Mouse (Mus musculus) heart, postnatal 25 days (tissue): ENCODE data around the gene Invs. TPM values are rescaled to one million over a fixed set of nuclear protein-coding genes. Genes with fewer than 3 reads are reported as not detected.
"Not testable (repeated sequence)": the region's sequence is repeated elsewhere in the genome, so short reads cannot be mapped to it uniquely, and the experiment has no call there.

Experiments used
- DNase-seq: peaks from one replicate; pipeline ENCODE4 v3.0.0; 2022; ENCODE audit warnings: low spot score
- intact Hi-C: fragments of 180-260 bp; cut with DNase I; formaldehyde crosslinking; loops from one replicate; pipeline ENCODE4 v1.15.1; 2025
- total RNA-seq, 2 experiments: library from RNA; stranded (reverse); gene quantifications; 2 replicates each; pipeline ENCODE4 v1.2.3; 2021

Gene Invs
- total RNA-seq, 2 experiments from 2014 or later: 3.3 to 3.9 TPM

DNA sequence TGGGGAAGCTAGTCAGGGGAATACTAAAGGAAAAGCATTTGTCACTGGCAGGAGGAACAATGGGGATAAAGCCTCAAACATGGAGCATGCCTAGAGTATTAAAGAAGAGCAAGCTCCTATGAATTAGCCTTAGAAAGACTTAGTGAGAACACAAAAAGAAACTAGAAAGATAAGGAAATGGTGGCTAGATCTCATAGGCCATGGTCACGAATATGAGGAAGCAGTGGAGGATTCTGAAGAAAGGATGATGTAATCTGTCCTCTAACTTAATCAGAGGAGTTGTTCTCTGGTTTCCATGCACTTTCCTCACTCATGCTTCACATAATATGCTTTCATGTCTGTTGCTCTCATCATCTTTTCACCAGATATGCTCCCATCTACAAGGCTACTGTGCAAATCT is 42.5 kb downstream of the Invs start:
- intact Hi-C loops: no loop called here
- DNase-seq: no peak

DNA sequence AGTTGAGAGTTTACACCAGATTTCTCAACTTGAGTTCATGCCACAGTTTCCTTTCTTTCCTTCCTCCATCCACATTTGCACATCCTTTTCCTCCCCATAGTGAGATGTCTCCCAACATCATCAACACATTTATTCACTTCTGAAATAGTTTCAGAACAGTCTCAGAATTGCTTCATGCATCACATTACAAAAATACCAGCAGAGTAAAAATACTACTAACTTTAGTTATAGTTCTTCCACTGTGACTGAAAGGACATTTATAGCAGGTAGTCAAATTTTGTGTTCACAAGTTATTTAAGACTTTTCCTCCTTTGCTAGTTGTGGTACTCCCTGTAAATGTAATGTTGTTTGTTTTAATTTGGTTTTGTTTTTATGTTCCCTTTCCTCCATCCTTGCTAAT is 47.6 kb downstream of the Invs start:
- DNase-seq: no peak
- intact Hi-C loops: no loop called here

DNA sequence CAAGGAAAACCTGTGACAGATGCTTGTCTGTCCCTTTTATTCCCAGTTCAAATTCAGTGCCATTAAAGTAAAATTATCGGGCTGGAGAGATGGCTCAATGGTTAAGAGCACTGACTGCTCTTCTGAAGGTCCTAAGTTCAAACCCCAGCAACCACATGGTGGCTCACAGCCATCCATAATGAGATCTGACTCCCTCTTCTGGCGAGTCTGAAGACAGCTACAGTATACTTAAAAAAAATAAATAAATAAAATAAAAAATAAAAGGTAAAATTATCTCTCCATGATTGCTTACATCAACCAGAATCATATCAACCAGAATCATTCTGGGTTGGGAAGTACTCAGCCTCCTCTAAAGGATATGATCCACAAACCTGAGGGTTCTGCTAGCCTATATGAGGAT is 48.5 kb downstream of the Invs start:
- intact Hi-C loops: no loop called here
- no peak for DNase-seq

DNA sequence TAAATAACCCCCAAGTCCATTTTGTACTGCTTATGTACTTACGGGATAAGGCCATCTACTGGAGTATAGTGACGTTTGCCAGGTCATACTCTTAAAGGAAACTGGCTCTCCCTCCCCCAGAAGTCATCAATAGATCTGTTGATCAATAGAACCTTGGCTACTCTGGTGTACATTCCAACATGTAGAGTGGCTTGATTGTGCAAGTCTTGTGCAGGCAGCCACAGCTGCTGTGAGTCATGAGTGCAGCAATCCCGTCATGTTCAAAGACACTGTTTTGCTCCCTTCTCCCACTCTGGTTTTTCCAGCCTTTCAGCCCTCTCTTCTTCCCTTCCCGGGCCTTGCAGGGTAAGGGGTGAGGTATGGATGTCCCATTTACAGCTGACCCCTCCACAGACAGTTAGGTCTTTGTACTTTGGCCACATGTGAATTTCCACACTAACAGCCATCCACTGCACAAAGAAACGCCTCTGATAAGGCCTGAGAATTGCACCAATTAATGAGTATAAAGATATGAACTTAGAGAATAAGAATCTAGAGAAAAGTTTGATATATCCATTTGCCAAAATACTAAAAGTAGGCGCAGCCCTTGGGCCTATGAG is 53.0 kb downstream of the Invs start:
- DNase-seq: no peak
- intact Hi-C loops: no loop called here

DNA sequence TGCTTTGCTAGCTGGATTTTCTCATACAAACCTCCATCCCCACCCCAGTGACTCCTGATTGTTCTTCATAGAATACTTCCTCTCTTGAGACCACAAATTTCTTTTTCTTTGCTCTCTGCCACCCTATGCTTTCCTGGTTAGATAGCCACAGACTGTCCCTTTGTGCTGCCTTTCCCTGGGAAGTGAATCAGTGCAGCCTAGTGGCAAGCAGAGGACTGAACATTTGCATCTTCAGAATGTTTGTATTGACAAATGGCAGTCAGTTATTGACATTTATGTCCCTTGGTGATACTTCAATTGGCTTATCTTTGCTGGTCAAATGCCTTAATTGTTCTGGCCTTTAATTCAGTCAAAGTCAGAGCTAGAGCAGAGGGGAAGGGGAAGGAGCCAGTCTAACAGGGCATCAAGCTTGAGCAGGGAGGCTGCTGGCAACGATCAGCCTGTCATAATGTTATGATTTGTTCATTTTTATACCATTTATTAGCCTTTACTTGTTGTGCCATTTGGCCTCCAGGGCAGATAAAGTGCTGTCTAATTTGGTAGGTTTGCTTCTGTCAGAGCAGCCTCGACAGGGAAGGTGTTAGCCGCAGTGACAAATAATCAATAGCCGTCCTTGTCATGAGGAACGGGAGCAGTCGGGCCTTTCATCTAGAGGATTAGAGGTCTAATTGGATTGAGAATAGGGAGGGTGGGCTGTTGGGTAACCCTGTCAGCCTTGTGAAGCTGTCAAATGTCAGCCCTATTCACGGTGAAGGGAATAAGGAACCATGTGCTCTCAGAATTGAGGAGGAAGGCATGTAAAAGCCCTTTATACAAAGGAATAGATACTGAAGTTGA is 55.6 kb downstream of the Invs start:
- DNase-seq: no peak
- intact Hi-C loops: no loop called here

DNA sequence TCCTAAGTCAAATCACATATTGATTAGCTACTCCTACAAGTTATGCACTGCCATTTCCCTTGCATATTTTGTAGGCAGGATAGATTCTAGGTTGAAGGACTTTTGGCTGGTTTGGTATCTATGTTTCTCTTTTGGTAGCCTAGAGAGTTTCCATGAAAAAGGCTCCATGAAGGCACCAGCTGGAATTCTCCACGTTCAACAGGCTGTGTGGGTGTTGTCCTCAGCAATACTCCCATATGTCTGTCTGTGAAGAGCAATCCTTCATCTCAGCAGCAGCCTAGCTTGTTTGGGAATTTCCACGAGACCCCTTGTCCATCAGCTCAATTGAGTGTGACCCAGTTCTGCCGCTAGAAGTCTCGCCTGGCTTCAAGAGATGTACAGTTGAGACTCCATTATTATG is 63.1 kb downstream of the Invs start:
- DNase-seq: no peak
- intact Hi-C loops: no loop called here

DNA sequence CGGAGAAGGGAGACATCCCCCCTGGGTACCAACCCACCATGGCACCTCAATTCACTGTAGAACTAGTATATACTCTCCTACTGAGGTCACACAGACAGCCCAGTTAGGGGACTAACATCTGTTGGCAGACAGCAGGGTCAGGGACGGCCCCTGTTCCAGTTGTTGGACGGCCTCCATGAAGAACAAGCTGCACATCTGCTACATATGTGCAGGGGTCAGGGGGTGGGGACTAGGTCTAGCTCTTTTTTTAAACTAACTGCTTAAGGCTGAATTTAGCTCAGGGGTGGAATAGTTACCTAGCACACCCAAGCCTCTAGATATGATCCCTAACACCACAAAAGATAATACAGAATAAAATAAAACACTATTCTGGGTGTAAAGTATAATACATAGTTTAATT is 82.8 kb downstream of the Invs start:
- no peak for DNase-seq
- intact Hi-C loops: no loop called here

DNA sequence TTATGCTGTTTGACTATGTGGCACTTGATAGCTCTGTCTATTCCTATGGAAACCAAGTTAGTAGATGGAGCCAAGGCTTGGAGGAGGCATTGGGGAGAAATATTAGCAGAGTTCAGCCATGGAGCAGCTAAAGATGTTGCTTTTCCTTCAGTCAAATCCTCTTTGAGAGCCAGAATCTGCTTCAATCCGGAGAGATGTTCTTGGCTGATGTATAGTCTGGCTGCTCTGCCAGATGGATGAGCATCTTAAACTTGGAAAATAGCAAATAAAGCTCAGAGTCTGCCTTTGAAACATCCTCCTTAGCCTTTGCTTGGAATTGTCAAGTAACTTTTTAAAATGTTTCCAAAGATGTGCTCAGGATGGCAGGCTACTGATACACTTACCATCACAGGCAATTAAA is 91.5 kb downstream of the Invs start:
- no peak for DNase-seq
- intact Hi-C loops: no loop called here

DNA sequence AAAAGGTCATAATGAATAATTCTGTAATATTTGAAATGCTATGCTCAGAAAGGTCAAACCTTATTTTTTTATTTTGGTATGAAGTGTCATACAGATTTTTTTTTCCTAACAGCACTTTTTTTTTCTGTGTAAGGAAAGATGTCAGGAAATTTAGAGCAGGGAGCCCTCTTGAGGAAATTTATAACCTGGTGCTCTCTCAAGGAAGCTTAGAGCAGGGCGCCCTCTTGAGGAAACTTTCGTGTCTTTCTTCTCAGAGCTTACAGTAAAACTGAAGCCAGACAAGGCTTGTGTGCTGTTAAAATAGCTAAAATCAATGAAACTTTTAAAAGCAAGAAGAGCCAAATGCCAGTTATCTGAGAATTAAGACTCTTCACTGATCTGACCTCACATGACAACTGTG is 101.4 kb downstream of the Invs start:
- peak; percentile 4 for DNase-seq
- intact Hi-C loops: loop anchor here (1.0 to 10.0 kb wide), 4 partner anchors 156 to 946 kb away; no protein-coding TSS in a partner anchor

DNA sequence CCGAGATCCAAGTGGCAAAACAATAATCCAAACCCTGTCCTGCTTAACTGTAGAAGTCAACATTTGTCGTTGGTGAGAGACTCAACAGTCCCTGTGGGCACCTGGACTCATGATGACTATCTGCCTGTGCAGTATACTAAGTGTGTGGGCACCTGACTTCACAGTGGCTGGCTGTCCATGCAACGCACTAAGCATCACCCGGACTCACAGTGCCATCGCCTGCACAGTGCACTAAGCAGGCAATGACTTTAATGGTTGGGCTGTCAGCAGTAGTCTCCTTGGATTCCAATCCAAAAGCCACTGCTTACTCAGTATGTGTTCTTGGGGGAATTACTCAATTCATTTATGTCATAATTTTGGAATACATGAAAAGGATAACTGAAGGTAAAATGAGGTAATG is 102.9 kb downstream of the Invs start:
- DNase-seq: no peak
- intact Hi-C loops: loop anchor here (5.0 to 10.0 kb wide), 3 partner anchors 348 to 948 kb away; no protein-coding TSS in a partner anchor

DNA sequence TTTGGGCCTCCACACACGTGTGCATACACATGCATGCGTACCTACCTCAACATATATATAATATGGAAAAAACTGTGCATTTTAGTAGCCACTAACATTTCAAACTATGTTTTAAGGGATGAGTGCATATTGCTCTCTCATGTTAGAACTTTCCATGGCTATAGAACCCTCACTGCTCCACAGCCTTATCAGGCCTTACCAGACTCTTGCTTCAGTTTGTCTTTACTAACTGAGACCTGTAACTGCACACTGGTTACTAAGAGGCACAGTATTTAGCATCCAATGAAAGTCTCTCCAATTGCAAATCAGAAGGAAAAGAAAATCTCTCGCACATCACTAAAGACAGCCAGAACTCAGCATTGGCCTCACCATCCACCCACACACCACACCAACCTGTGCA is 117.4 kb downstream of the Invs start:
- intact Hi-C loops: no loop called here
- DNase-seq: no peak

DNA sequence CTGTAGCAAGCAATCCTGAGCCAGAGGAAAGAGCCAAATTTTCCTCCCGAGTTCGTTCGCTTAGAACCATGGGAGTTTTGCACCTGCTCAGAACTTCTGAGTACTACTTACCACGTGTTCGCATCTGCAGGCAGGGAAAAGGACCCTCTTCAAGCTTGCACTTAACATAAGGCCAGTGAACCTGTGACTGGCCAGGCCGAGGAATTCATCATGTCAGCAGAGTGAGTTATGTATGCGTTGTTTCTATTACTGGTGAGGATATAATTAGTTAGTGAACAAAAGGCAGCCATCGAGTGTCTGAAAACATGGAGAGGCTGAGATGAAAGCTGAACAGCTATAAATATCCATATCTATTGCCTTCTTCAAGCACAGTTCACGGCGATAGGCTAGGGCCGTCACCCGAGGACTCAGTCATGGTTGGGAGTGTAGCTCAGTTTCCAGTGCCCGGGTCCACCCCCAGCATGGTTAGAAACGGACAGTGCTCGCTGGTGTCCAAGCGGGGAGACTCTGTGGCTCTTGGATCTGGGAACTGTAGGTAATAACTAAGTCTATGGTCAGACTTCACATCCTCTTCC is 123.6 kb downstream of the Invs start:
- DNase-seq: no peak
- intact Hi-C loops: no loop called here

DNA sequence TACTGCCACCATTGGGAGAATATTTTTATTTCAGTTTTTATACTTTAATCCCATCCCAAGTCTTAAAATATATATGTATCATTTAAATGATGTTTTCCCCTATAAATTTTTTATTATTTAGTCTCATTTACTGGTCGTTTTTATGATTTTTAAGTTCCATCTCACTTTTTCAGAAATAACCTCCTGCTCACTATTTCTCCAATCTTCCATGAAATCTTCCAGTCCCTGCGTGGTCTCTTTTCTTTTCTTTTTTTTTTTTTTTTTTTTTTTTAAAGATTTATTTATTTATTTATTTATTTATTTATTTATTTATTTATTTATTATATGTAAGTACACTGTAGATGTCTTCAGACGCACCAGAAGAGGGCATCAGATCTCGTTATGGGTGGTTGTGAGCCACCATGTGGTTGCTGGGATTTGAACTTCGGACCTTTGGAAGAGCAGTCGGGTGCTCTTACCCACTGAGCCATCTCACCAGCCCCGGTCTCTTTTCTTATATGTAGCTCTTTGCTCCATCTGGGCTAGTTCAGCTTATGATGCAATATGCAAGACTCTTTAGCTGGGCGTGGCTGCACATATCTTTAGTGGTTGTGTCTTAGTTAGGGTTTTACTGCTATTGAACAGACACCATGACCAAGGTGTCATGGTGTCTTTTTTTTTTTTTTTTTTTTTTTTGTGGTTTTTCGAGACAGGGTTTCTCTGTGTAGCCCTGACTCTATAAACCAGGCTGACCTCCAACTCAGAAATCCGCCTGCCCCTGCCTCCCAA is 126.3 kb downstream of the Invs start:
- intact Hi-C loops: not testable (repeated sequence)

DNA sequence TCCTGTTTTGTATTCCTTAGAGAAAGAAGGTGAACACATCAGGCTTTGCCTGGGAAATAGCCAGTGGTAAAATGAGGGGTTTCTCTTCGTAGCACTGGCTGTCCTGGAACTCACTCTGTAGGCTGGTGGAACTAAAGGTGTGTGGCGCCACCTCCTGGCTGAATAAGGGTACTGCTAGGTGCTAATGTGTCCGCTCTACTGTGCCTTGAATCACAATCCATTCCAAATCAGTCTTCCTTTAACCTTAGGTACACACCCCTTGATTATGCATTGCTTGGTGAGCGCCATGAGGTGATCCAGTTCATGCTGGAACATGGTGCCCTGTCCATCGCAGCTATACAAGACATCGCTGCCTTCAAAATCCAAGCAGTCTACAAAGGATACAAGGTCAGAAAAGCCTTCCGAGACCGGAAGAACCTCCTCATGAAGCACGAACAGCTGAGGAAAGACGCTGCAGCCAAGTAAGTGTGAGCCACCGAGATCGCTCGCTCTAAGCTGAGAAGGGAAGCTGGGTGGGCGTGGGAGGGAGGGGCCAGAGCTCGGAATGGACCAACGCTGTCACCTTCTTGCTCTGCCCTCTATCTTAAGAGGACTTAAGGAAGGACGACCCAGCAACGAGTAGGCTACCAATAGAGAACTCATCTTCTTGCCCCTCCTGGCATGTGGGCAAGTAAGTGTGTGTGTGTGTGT is 127.9 kb downstream of the Invs start:
- intact Hi-C loops: no loop called here

More for the DNA sequence above, 126.3 kb downstream of the Invs start:
- DNase-seq: not testable (repeated sequence)

DNA sequence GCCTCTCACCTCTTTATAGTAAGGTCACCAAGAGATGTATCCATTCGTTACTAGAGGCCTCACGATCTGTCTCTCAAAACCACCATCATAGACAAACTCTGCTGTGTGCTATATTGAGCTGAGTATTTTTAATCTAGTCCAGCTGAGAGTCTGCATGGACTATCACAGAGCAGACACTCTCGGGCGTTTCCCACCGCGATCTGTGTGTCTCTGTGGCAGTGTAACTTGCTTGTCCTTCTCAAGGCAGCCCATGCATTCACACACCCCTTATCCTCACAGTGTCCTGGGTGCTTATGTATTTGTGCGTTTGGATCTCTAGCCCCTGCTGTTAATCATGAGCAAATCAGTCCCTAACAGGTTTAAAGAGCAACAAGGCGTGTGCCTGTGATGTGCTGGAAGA is 133.9 kb downstream of the Invs start:
- intact Hi-C loops: no loop called here
- no peak for DNase-seq

More for the DNA sequence above, 127.9 kb downstream of the Invs start:
- DNase-seq: no peak

DNA sequence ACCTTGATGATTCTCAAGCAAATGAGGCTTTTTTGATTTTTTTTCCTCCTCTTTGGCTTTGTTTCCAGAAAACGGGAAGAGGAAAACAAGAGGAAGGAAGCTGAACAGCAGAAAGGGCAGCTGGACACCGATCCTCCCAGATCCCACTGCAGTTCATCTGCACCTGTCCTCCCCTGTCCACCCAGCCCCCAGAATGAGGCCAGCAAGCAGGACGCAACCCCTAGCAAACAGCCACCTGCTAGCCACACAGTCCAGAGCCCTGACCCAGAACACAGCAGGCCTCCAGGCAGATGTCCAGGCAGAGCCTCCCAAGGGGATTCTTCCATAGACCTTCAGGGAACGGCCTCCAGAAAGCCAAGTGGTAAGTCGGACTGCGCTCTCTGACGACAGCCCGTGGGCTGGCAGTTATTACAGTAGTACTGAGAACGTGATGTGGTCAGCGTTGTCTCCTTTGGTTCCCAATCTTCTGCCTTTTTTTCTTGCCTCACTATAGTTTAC is 136.3 kb downstream of the Invs start:
- intact Hi-C loops: no loop called here
- DNase-seq: no peak

DNA sequence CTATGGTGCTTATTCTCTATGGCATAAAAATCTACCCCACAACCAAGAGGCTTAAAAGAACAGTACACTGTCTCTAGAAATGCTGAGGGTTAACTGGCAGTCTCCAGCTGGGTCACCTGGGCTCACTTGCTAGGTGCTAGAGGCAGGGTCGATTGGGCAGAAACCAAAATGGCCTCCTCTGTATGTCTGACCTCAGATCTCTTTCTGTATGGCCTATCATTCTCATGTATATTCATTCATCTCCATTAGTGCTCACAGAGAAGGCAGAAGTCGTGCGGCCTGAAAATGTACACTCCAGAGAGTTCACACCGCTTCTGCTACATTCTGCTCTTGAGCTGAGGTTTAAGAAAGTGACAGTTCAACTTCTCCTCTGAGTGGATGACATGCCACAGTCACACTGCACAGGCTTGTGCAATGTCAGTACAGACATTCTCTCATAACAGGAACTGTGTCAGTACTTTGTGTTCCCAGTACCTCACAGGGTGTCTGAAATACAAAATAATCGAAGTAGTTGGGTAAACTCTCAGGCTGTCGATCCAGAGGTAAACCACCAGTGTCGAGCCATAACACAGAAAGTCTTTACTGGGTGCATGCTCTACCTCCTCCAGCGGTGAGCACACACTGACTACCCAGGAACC is 139.4 kb downstream of the Invs start:
- DNase-seq: no peak

DNA sequence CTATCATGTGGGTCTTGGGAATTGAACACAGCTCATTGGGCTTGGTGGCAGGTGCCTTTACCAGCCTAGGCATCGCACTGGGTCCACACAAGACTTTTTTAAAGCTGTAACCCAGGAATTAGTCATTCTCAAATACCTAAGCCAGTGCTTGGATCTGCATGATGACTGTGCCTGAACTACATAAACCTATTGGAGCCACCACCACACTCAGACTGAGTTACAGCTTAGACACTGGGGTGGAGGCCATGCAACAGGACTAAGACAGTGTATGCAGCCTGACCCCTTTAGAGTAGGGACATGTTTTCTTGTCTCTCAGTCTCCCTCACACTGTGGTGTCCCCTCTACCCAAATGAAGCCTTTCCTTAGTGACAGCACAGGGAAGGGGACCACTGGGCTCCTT is 143.1 kb downstream of the Invs start:
- intact Hi-C loops: no loop called here
- no peak for DNase-seq

More for the DNA sequence above, 139.4 kb downstream of the Invs start:
- intact Hi-C loops: no loop called here

DNA sequence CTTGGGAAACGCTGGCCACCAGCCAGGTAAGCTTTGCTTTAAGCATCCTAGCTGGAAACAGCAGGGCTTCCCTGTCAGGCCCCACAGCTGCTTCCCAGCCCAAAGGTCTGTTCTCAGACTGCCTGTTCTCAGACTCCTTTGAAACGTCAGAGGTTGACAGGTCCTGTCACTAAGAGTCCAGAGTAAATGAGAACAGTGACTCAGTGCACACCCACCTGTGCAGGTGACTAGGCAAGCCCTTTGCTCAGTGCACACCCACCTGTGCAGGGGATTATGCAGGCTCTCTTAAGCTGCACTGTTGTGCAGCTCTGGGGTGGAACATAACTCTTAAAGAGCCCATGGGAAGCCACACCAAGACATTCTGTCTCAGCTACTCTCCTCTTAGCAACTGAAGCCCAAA is 144.2 kb downstream of the Invs start:
- DNase-seq: no peak
- intact Hi-C loops: no loop called here
